Mouse (Mus musculus): ENCODE data around the gene Cd19.
A peak's percentile ranks its signal among the peaks of the same experiment; 100 is the strongest.

The Cd19 gene

DNA sequence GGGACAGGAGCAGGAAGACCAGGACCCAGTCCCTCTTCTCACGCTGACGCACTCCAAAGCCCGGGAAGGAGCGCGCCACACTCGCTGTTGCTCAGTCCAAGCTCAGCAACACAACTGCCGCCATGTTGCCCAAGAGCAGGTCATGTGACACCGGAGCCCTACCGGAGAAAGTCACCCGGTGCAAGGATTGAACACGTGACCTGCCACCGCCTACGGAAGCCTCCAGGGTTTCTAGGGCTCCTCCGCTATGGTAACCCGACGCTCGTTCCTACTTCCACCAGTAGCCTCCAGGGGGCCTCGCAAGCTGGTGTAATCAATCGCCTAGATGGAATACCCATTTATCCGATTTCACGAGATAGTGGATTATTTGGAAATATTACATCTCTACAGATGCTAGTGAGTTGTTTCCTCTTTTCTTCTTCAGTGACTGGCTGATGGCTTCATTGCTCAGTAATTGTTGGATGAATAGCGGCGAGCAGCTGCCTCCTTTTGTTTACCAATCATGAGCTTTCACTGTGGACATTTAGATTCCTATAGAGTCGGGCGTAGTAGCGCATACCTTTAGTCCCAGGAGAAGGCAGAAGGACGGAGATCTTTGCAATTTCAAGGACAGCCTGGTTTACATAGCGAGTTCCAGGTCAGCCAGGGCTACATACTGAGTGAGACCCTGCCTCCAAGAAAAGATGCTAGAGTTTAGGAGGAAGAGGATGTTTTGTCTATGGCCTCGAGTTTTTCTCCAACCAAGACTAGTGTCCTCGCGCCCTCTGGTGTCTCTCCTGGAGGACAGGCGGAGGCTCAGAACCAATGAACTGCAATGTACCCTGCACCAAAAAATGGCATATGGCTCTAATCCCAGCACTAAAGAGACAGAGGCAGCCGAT is 37.2 kb downstream of the Cd19 start, which contains the start of gene Spns1:
Gene Spns1, minus strand, starts transcription at position 173 of the 881 bp plus-strand sequence.
- DNase-seq = peak; percentile 95

GRCm38 (mm10) chr7:126376903-126377277 is 37.8 kb downstream of the Cd19 start:
- DNase-seq = peak; percentile 55

DNA sequence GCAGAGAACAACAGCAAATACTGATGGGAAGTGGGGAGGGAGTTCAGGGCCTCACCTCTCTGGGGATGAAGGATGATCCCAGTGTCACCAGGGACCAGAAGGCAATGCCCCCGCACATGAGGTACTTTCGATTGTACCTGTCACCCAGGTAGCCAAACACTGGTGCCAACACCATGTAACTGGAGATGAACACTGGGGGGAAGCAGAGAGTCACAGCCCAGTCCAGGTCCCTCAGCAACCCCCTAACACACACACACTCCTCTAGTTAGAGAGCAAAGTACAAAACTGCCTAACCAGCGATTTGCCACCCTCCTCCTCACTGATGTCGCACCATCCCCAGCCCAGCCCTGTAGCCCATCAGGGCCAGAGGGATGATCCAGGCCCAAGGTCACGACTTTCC is 39.7 kb downstream of the Cd19 start:
- peak; percentile 48 for DNase-seq

DNA sequence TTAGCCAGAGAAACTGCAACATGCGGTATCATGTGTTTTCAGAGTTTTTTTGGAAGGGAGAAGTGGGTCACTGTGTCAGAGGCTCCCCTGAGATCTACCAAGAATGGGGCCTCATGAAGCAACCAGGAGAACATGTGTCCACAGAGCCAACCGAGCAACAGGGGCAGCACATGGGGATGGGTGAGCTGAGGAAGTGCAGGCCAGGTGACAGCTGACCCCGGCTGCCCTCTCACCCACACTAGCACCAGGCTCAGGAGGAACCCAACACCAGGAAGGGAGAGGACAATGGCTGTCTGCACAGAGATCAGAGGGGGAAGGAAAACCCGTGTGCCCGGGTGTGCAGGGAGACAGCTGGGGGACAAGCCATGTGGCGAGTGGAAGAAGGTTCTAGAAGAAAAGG is 40.2 kb downstream of the Cd19 start:
- peak; percentile 32 for DNase-seq

DNA sequence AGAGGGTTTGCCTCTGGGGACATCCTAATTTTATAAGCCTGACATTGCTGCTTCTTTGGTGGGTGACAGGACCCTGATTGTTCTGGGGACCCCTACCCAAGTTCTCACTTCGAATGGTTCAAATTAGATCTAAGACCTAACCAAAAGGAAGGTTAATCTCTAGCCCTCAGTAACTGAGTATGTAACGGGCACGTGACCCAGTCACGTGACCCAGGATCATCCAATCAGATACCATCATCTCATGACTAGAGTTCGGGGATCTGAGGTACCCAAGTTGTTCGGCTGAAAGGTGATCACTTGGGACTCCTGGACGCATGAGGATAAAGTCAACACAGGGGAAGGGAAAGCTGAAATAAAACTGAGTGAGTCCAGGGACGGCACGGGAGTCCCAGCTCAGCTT is 41.7 kb downstream of the Cd19 start:
- DNase-seq = no peak

DNA sequence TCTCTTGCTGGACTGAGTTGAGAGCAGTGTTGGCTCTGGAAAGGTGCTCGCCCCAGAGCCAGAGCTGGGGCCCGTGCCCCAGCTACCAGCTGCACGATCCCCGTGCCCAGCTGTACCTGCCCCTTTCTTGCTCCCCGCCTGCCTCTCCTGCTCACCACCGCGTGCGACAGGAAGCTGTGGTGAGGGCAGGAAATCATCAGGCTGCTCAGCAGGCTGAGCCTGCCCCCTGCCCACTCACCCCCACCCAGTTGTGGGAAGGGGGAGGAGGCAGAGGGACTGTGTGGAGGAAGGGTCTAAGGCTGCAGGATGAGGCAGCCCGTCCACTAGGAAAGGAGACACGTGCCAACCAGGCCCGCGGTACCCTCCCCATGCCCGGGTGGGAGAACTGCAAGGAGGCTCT is 45.3 kb downstream of the Cd19 start, which contains the start of gene Lat:
Gene Lat, minus strand, starts transcription at position 178 of the 400 bp plus-strand sequence.
- peak; percentile 91 for DNase-seq

DNA sequence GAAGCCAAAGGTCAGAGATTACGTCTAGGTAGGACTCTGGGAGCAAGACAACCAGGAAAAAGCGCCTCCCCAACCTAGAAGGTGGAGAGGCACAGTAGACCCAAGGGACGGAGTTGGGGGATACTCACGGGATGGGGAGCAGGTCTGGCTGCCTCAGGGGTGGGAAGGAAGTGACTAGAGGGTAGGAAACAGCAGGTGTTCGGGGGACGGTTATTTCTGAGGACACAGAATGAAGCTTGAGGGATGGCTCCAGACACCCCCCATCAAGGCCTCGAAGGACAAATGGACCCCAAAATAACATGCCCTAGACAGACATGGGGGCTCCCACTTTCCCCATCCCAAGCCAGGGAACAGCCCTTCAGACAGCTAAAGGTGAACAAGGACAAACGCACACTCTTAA is 46.3 kb downstream of the Cd19 start:
- DNase-seq = peak; percentile 57

- DNase-seq = no peak
Observed at GRCm38 (mm10) chr7:126367636-126368035, 47.1 kb downstream of the Cd19 start.

GRCm38 (mm10) chr7:126363038-126363437 is 51.7 kb downstream of the Cd19 start:
- peak; percentile 9 for DNase-seq

GRCm38 (mm10) chr7:126359049-126359448 is 55.6 kb downstream of the Cd19 start:
- peak; percentile 10 for DNase-seq
